Mouse (Mus musculus) layer of hippocampus, postnatal 10 days (tissue): ENCODE data around the gene Cyp2c70. TPM values are rescaled to one million over a fixed set of nuclear protein-coding genes. Genes with fewer than 3 reads are reported as not detected.
"Not testable (repeated sequence)": the region's sequence is repeated elsewhere in the genome, so short reads cannot be mapped to it uniquely, and the experiment has no call there.

ENCODE experiments used
- DNase-seq, 2 experiments: peaks; one replicate each; pipeline ENCODE4 v3.0.0; 2021; ENCODE audit warnings: low spot score in 2 of 2
- long read RNA-seq: library from polyadenylated mRNA; stranded (forward); transcript quantifications from one replicate; pipeline ENCODE4 v2.0.0, GENCODE M21; 2023
- total RNA-seq, 2 experiments: library from RNA; stranded (reverse); gene quantifications; 2 replicates each; pipeline ENCODE4 v1.2.3; 2021

Gene Cyp2c70
- 1 to 10 TPM; 3.6 to 4.4 TPM for total RNA-seq
- long read RNA-seq, partial matches to known transcripts, result 1 of 3 reads
- long read RNA-seq, other reads (novel, unspliced or antisense), result 2 of 3 reads

GRCm38 (mm10) chr19:40187160-40187559 is at the start of gene Cyp2c70:
Cyp2c70 (minus strand) TSS chr19:40187333.
- DNase-seq, result no peak

- DNase-seq, result no peak
Observed at GRCm38 (mm10) chr19:40232560-40232959, 45.4 kb upstream of the Cyp2c70 start.

- no peak for DNase-seq
Observed at GRCm38 (mm10) chr19:40231825-40232541, 44.9 kb upstream of the Cyp2c70 start.

GRCm38 (mm10) chr19:40231074-40231738 is 44.1 kb upstream of the Cyp2c70 start:
- DNase-seq, result no peak

GRCm38 (mm10) chr19:40226516-40227151 is 39.5 kb upstream of the Cyp2c70 start:
- DNase-seq, result no peak

GRCm38 (mm10) chr19:40225761-40226110 is 38.6 kb upstream of the Cyp2c70 start:
- no peak for DNase-seq

- peak; percentile 88 to 91 for DNase-seq
Observed at GRCm38 (mm10) chr19:40225102-40225760, 38.1 kb upstream of the Cyp2c70 start.

GRCm38 (mm10) chr19:40222307-40222706 is 35.2 kb upstream of the Cyp2c70 start:
- DNase-seq, result not testable (repeated sequence)

GRCm38 (mm10) chr19:40220878-40221277 is 33.7 kb upstream of the Cyp2c70 start:
- no peak for DNase-seq

- not testable (repeated sequence) for DNase-seq
Observed at GRCm38 (mm10) chr19:40202947-40203346, 15.8 kb upstream of the Cyp2c70 start.

GRCm38 (mm10) chr19:40190596-40190995 is 3.5 kb upstream of the Cyp2c70 start:
- DNase-seq, result no peak

- DNase-seq, result no peak
Observed at GRCm38 (mm10) chr19:40183600-40183999, 3.5 kb downstream of the Cyp2c70 start.

- DNase-seq, result no peak
Observed at GRCm38 (mm10) chr19:40178311-40178710, 8.8 kb downstream of the Cyp2c70 start.

- DNase-seq, result not testable (repeated sequence)
Observed at GRCm38 (mm10) chr19:40168391-40168790, 18.7 kb downstream of the Cyp2c70 start.

GRCm38 (mm10) chr19:40126996-40127395 is 60.1 kb downstream of the Cyp2c70 start:
- not testable (repeated sequence) for DNase-seq

- DNase-seq, result not testable (repeated sequence)
Observed at GRCm38 (mm10) chr19:40125165-40125564, 62.0 kb downstream of the Cyp2c70 start.

GRCm38 (mm10) chr19:40119624-40120023 is 67.5 kb downstream of the Cyp2c70 start:
- not testable (repeated sequence) for DNase-seq
